Mouse (Mus musculus) erythroblast, embryonic 14.5 days (primary cell): ENCODE data around the gene Sox6. TPM values are rescaled to one million over a fixed set of nuclear protein-coding genes. Genes with fewer than 3 reads are reported as not detected.

Source experiments
- H3K27me3 ChIP-seq: 2 replicates; pipeline ENCODE4 v1.6.1; 2012; ENCODE audit warnings: inconsistent platforms; ENCODE audit not compliant: control insufficient read depth
- H3K36me3 ChIP-seq: 2 replicates; pipeline ENCODE4 v1.6.1; 2012; ENCODE audit warnings: mild to moderate bottlenecking, inconsistent platforms; ENCODE audit not compliant: control insufficient read depth
- H3K4me1 ChIP-seq: 2 replicates; pipeline ENCODE4 v1.6.1; 2012; ENCODE audit warnings: inconsistent platforms; ENCODE audit not compliant: control insufficient read depth
- H3K4me3 ChIP-seq: replicated peaks from 2 replicates; pipeline ENCODE3; 2012; ENCODE audit warnings: moderate library complexity, mild to moderate bottlenecking, inconsistent platforms
- H3K9me3 ChIP-seq: 2 replicates; pipeline ENCODE4 v1.6.1; 2012; ENCODE audit warnings: low read length, inconsistent platforms, mixed read lengths; ENCODE audit not compliant: control insufficient read depth
- GATA1 ChIP-seq: IDR thresholded peaks from 2 replicates; pipeline ENCODE4 v1.6.1; 2012; ENCODE audit warnings: low read length, inconsistent platforms, mixed read lengths
- TAL1 ChIP-seq: IDR thresholded peaks from 3 replicates; pipeline ENCODE4 v1.6.1; 2012; ENCODE audit warnings: low read length, inconsistent platforms, mixed read lengths
- polyA plus RNA-seq: library from polyadenylated mRNA; stranded (reverse); fragments of >175 nt; gene quantifications from 2 replicates; pipeline ENCODE4 v1.2.3, GENCODE M21; 2012

The Sox6 gene
- polyA plus RNA-seq, 1 experiment, result 3.7 TPM

GRCm38 (mm10) chr7:115671749-115672148, 366.8 kb downstream of the Sox6 start:
- H3K4me1 ChIP-seq, result no peaks in the 10 kb centered on the region; the same call in 1 of the 2 replicates
- H3K4me3 ChIP-seq, result no peak overlapping the region
- H3K27me3 ChIP-seq, result no peaks in the 10 kb centered on the region
- peaks cover 15% of the 10 kb centered on the region for H3K36me3 ChIP-seq
- H3K9me3 ChIP-seq, result no peaks in the 10 kb centered on the region
- TF ChIP-seq GATA1 (no peak), TAL1 (no peak)

- H3K4me3 ChIP-seq, result no peak overlapping the region
- H3K4me1 ChIP-seq, result no peaks in the 10 kb centered on the region; the same call in 1 of the 2 replicates
- H3K36me3 ChIP-seq, result peaks cover 15% of the 10 kb centered on the region
- no peak for TF ChIP-seq TAL1
- no peak for TF ChIP-seq GATA1
- no peaks in the 10 kb centered on the region for H3K9me3 ChIP-seq
- H3K27me3 ChIP-seq, result no peaks in the 10 kb centered on the region
Observed at GRCm38 (mm10) chr7:115671272-115671671, 367.3 kb downstream of the Sox6 start.

GRCm38 (mm10) chr7:115669207-115670004, 369.2 kb downstream of the Sox6 start:
- Histone ChIP-seq H3K4me1 (no peaks in the 10 kb centered on the region; the same call in 1 of the 2 replicates), H3K9me3 (no peaks in the 10 kb centered on the region)

GRCm38 (mm10) chr7:115666686-115667382, 371.8 kb downstream of the Sox6 start:
- TF ChIP-seq GATA1, result no peak
- TF ChIP-seq TAL1, result no peak
- Histone ChIP-seq H3K4me3 (no peak overlapping the region), H3K36me3 (peaks cover 27% of the 10 kb centered on the region), H3K27me3 (no peaks in the 10 kb centered on the region), H3K4me1 (no peaks in the 10 kb centered on the region; the same call in 1 of the 2 replicates), H3K9me3 (no peaks in the 10 kb centered on the region)

More at GRCm38 (mm10) chr7:115669207-115670004, 369.2 kb downstream of the Sox6 start:
- no peaks in the 10 kb centered on the region for H3K27me3 ChIP-seq
- H3K4me3 ChIP-seq, result no peak overlapping the region
- peaks cover 15% of the 10 kb centered on the region for H3K36me3 ChIP-seq
- TF ChIP-seq TAL1 (no peak), GATA1 (no peak)

GRCm38 (mm10) chr7:115663399-115663798, 375.2 kb downstream of the Sox6 start:
- Histone ChIP-seq H3K36me3 (peaks cover 50% of the 10 kb centered on the region), H3K27me3 (no peaks in the 10 kb centered on the region), H3K9me3 (no peaks in the 10 kb centered on the region), H3K4me1 (no peaks in the 10 kb centered on the region; the same call in 1 of the 2 replicates), H3K4me3 (no peak overlapping the region)
- TF ChIP-seq GATA1 (no peak), TAL1 (no peak)

- H3K4me1 ChIP-seq, result no peaks in the 10 kb centered on the region; the same call in 1 of the 2 replicates
Observed at GRCm38 (mm10) chr7:115662121-115662520, 376.5 kb downstream of the Sox6 start.

GRCm38 (mm10) chr7:115646696-115647095, 391.9 kb downstream of the Sox6 start:
- no peak for TF ChIP-seq TAL1
- no peak for TF ChIP-seq GATA1
- H3K4me1 ChIP-seq, result no peaks in the 10 kb centered on the region
- no peaks in the 10 kb centered on the region for H3K27me3 ChIP-seq
- no peaks in the 10 kb centered on the region for H3K9me3 ChIP-seq
- no peak overlapping the region for H3K4me3 ChIP-seq
- peaks cover 70% of the 10 kb centered on the region for H3K36me3 ChIP-seq

More at GRCm38 (mm10) chr7:115662121-115662520, 376.5 kb downstream of the Sox6 start:
- Histone ChIP-seq H3K4me3 (no peak overlapping the region), H3K36me3 (peaks cover 61% of the 10 kb centered on the region), H3K27me3 (no peaks in the 10 kb centered on the region), H3K9me3 (no peaks in the 10 kb centered on the region)
- TF ChIP-seq TAL1 (no peak), GATA1 (no peak)

- no peak for TF ChIP-seq GATA1
- no peak for TF ChIP-seq TAL1
- Histone ChIP-seq H3K36me3 (peaks cover 64% of the 10 kb centered on the region), H3K4me3 (no peak overlapping the region), H3K27me3 (no peaks in the 10 kb centered on the region), H3K4me1 (no peaks in the 10 kb centered on the region), H3K9me3 (no peaks in the 10 kb centered on the region)
Observed at GRCm38 (mm10) chr7:115645971-115646447, 392.6 kb downstream of the Sox6 start.
